Mouse (Mus musculus) brain, embryonic 14.5 days (tissue): ENCODE data around the gene D330045A20Rik.

Experiments used
- CTCF ChIP-seq: fragments of 200-500 bp; IDR thresholded peaks from 2 replicates; pipeline ENCODE4 v1.5.1; 2012; ENCODE audit warnings: inconsistent platforms, mild to moderate bottlenecking, moderate library complexity, borderline replicate concordance; ENCODE audit not compliant: insufficient read depth, insufficient read length; ENCODE audit errors: extremely low read depth
- POLR2A ChIP-seq: fragments of 200-500 bp; IDR thresholded peaks from 2 replicates; pipeline ENCODE4 v1.6.1; 2012; ENCODE audit warnings: mild to moderate bottlenecking, inconsistent platforms, borderline replicate concordance; ENCODE audit not compliant: poor library complexity, insufficient read depth, insufficient read length, severe bottlenecking; ENCODE audit errors: extremely low read depth

GRCm38 (mm10) chrX:139550456-139550855, 70.3 kb downstream of the D330045A20Rik start:
- TF ChIP-seq CTCF (no peak), POLR2A (no peak)
